Mouse (Mus musculus): ENCODE measurements around the gene Frem1. TPM values are rescaled to one million over a fixed set of nuclear protein-coding genes. Genes with fewer than 3 reads are reported as not detected.
A peak's percentile ranks its signal among the peaks of the same experiment; 100 is the strongest.

Gene Frem1
- polyA plus RNA-seq, 1 experiment from 2014 or later = 1.4 TPM

DNA sequence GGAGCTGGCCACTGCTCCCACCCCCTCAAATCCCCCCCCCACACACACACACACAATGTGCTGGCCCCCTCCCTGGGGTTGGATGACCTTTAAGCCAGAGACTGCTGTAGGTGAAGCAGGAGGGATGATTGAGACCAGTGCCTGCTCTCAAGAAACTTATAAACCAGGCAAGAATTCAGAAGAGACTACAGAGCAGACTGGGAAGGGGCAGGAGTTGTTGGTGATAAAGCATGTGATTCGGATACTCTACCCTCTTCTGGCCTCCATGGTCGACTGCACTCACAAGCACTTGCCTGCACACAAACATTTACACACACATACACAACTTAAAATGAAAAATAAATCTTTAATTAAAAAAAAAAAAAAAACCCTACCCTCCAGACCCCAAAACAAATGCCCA, 6.0 kb upstream of the Frem1 start:
- Histone ChIP-seq H3K4me3 (ENCODE audit: low read depth, low read length) (no peak overlapping the region), H3K4me2 (ENCODE audit: low read length) (no peak overlapping the region), H3K27ac (ENCODE audit: low read length) (no peak overlapping the region), H3K4me1 (ENCODE audit: control insufficient read depth, insufficient read depth, low read length) (no peaks in the 10 kb centered on the region), H3K9ac (ENCODE audit: low read depth, low read length) (no peak overlapping the region), H3K9me3 (replicated peaks; ENCODE audit: control insufficient read depth, low read length, poor library complexity, severe bottlenecking) (no peaks in the 10 kb centered on the region; the same call in 1 of the 2 replicates), H3K27me3 (ENCODE audit: control insufficient read depth, insufficient read depth, low read depth, low read length) (no peaks in the 10 kb centered on the region; the same call in 1 of the 2 replicates), H3K36me3 (ENCODE audit: control insufficient read depth, insufficient read depth, low read length) (no peaks in the 10 kb centered on the region)
- no peak for ATAC-seq
- 45% methylated on average over 2 of the region's 2 CpGs for WGBS

DNA sequence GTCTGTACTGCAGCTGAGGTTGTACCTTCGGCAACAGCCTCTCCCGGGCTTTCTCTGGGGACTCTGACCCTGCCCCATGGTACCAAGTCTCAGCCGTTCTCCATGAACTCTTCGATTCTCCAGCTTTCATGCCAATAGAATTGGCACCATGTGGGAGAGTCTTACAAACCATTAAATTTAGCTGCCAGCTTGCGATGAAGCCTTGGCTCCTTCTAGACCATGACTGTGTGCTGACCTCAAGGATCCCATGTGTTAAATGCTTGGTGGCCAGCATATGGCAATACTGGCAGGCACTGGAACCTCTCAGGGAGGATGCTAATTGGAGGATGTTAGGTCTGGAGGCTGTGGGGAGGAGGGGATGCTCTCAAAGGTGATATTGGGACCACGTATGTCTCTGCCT, 4.4 kb upstream of the Frem1 start:
- Histone ChIP-seq H3K4me3 (ENCODE audit: low read depth, low read length) (no peak overlapping the region), H3K9me3 (replicated peaks; ENCODE audit: control insufficient read depth, low read length, poor library complexity, severe bottlenecking) (no peaks in the 10 kb centered on the region; the same call in 1 of the 2 replicates), H3K4me1 (ENCODE audit: control insufficient read depth, insufficient read depth, low read length) (peaks cover 11% of the 10 kb centered on the region), H3K9ac (ENCODE audit: low read depth, low read length) (no peak overlapping the region), H3K36me3 (ENCODE audit: control insufficient read depth, insufficient read depth, low read length) (no peaks in the 10 kb centered on the region), H3K27ac (ENCODE audit: low read length) (no peak overlapping the region), H3K4me2 (ENCODE audit: low read length) (no peak overlapping the region), H3K27me3 (ENCODE audit: control insufficient read depth, insufficient read depth, low read depth, low read length) (no peaks in the 10 kb centered on the region; the same call in 1 of the 2 replicates)
- no peak for ATAC-seq
- 91% methylated on average over 6 of the region's 6 CpGs for WGBS

DNA sequence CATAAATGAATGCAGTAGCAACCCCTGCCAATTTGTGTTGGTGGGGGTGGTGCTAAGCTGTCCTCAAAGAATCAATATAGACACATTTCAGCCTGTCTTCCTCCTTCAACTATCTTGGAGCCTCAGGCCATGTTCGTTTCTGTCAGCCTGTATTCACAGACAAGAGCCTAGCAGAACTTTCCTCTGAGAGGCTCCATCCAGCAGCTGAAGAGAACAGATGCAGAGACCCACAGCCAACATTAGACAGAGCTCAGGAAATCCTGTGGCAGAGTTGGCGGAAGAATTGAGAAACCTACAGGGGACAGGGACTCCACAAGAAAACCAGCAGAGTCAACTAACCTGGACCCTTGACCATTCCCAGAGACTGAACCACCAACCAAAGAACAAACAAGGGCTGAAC, 3.3 kb upstream of the Frem1 start:
- 83% methylated on average over 2 of the region's 2 CpGs for WGBS

DNA sequence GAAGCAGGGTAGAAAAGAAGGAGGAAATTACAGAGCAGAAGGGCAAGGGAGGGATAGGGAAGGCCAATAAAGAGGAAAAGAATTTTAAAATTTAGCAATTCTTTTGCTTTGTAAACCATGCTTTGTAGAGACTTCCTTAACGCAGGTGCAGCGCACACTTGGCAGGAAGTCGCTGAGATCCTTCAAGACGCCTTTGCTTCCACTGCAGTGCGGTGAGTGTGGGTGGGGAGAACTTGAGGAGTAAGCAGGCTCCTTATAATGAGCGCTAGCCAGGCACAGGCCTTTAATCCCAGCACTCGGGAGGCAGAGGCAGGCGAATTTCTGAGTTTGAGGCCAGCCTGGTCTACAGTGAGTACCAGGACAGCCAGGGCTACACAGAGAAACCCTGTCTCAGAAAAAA, 1.1 kb upstream of the Frem1 start:
- H3K27me3 ChIP-seq (ENCODE audit: control insufficient read depth, insufficient read depth, low read depth, low read length) = peaks cover 3% of the 10 kb centered on the region; the same call in 1 of the 2 replicates
- no peak overlapping the region for H3K4me2 ChIP-seq (ENCODE audit: low read length)
- H3K27ac ChIP-seq (ENCODE audit: low read length) = no peak overlapping the region
- H3K36me3 ChIP-seq (ENCODE audit: control insufficient read depth, insufficient read depth, low read length) = no peaks in the 10 kb centered on the region
- no peak overlapping the region for H3K4me3 ChIP-seq (ENCODE audit: low read depth, low read length)
- H3K4me1 ChIP-seq (ENCODE audit: control insufficient read depth, insufficient read depth, low read length) = peaks cover 18% of the 10 kb centered on the region
- no peaks in the 10 kb centered on the region for H3K9me3 ChIP-seq (replicated peaks; ENCODE audit: control insufficient read depth, low read length, poor library complexity, severe bottlenecking)
- H3K9ac ChIP-seq (ENCODE audit: low read depth, low read length) = no peak overlapping the region
- WGBS = 93% methylated on average over 8 of the region's 8 CpGs
- no peak for ATAC-seq

More for the DNA sequence above, 3.3 kb upstream of the Frem1 start:
- Histone ChIP-seq H3K4me3 (ENCODE audit: low read depth, low read length) (no peak overlapping the region), H3K4me1 (ENCODE audit: control insufficient read depth, insufficient read depth, low read length) (peaks cover 16% of the 10 kb centered on the region), H3K9ac (ENCODE audit: low read depth, low read length) (no peak overlapping the region), H3K27ac (ENCODE audit: low read length) (no peak overlapping the region), H3K27me3 (ENCODE audit: control insufficient read depth, insufficient read depth, low read depth, low read length) (no peaks in the 10 kb centered on the region; the same call in 1 of the 2 replicates), H3K9me3 (replicated peaks; ENCODE audit: control insufficient read depth, low read length, poor library complexity, severe bottlenecking) (no peaks in the 10 kb centered on the region), H3K36me3 (ENCODE audit: control insufficient read depth, insufficient read depth, low read length) (no peaks in the 10 kb centered on the region), H3K4me2 (ENCODE audit: low read length) (no peak overlapping the region)
- no peak for ATAC-seq

DNA sequence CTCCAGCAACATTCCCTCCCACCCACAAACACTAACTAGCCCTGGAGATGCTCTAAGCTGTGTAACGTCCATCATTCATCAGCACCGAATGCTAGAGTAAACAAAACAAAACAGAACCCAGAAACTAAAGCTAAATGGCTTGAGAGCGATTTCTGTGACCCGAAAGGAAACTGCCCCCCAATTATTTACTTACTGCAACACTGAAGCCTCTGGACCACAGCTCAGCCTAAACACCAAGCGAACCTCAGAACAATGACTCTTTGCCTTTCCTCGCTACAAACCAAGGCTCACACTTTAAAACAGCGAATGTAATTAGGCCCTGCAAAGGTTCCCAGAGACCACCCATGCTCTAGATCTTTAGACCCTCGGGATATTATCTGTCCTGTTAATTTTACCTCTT, 963 bp downstream of the Frem1 start:
- Histone ChIP-seq H3K4me1 (ENCODE audit: control insufficient read depth, insufficient read depth, low read length) (peaks cover 18% of the 10 kb centered on the region), H3K4me2 (ENCODE audit: low read length) (peak overlapping the region; percentile 69), H3K9ac (ENCODE audit: low read depth, low read length) (no peak overlapping the region), H3K36me3 (ENCODE audit: control insufficient read depth, insufficient read depth, low read length) (no peaks in the 10 kb centered on the region), H3K27me3 (ENCODE audit: control insufficient read depth, insufficient read depth, low read depth, low read length) (peaks cover 3% of the 10 kb centered on the region; the same call in 1 of the 2 replicates), H3K9me3 (replicated peaks; ENCODE audit: control insufficient read depth, low read length, poor library complexity, severe bottlenecking) (no peaks in the 10 kb centered on the region), H3K4me3 (ENCODE audit: low read depth, low read length) (peak overlapping the region; percentile 31; the same call in 1 of the 2 replicates), H3K27ac (ENCODE audit: low read length) (no peak overlapping the region)
- WGBS = 14% methylated on average over 8 of the region's 8 CpGs
- no peak for ATAC-seq

DNA sequence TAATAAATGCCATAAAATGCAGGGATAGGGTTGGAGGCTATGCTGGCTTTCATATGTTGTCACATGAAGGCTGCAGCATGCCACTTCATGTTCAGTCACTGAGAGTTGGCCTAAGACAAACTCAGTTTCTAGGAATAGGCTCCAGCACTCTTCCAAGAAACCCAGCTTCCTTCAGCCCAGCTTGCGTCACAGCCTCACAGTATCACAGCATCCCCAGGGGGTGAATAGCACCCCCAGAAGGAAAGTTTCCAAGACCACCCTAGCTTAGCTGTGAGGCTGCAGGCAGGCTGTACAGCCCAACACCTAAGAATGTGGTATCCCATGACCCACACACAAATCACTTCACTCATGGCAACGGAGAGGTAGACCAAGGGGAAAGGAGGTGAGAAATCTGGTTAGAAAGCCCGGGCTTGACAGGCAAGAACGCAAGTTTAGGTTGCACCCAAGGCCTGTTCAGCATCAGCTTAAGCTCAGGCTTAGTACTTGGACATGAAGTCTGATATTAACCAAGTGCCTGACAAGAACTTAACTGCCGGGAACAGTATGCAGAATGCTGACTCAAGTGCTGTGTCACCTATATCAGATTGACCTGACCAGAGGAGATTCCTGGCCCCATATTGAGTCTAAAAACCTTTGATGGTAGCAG, 1.9 kb downstream of the Frem1 start:
- no peak overlapping the region for H3K4me3 ChIP-seq (ENCODE audit: low read depth, low read length)
- no peak for ATAC-seq
- H3K27me3 ChIP-seq (ENCODE audit: control insufficient read depth, insufficient read depth, low read depth, low read length) = peaks cover 3% of the 10 kb centered on the region; the same call in 1 of the 2 replicates
- no peak overlapping the region for H3K27ac ChIP-seq (ENCODE audit: low read length)
- no peaks in the 10 kb centered on the region for H3K9me3 ChIP-seq (replicated peaks; ENCODE audit: control insufficient read depth, low read length, poor library complexity, severe bottlenecking)
- H3K4me2 ChIP-seq (ENCODE audit: low read length) = no peak overlapping the region
- peaks cover 18% of the 10 kb centered on the region for H3K4me1 ChIP-seq (ENCODE audit: control insufficient read depth, insufficient read depth, low read length)
- no peak overlapping the region for H3K9ac ChIP-seq (ENCODE audit: low read depth, low read length)
- 85% methylated on average over 5 of the region's 5 CpGs for WGBS
- no peaks in the 10 kb centered on the region for H3K36me3 ChIP-seq (ENCODE audit: control insufficient read depth, insufficient read depth, low read length)

DNA sequence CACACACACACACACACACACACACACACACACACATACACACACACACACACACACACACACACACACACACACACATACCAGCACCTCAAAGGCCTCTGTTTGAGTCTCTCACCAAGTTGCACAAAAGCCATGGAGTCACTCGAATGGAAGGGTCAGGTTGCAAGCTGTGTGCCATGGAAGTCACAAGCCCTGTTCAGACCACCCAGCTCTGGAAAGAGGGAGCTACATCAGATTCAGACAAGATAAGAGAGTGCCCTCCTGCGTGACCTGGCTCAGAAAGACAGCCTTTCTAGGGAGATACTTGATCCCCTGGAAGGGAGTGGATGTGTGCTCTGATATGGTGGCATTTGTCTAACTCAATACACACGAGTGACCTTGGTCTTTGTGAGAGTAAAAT, 2.9 kb downstream of the Frem1 start:
- peaks cover 3% of the 10 kb centered on the region; the same call in 1 of the 2 replicates for H3K27me3 ChIP-seq (ENCODE audit: control insufficient read depth, insufficient read depth, low read depth, low read length)
- H3K4me1 ChIP-seq (ENCODE audit: control insufficient read depth, insufficient read depth, low read length) = peaks cover 18% of the 10 kb centered on the region
- H3K27ac ChIP-seq (ENCODE audit: low read length) = no peak overlapping the region
- no peak for ATAC-seq
- no peaks in the 10 kb centered on the region for H3K9me3 ChIP-seq (replicated peaks; ENCODE audit: control insufficient read depth, low read length, poor library complexity, severe bottlenecking)
- H3K36me3 ChIP-seq (ENCODE audit: control insufficient read depth, insufficient read depth, low read length) = no peaks in the 10 kb centered on the region
- no peak overlapping the region for H3K9ac ChIP-seq (ENCODE audit: low read depth, low read length)
- H3K4me2 ChIP-seq (ENCODE audit: low read length) = no peak overlapping the region
- no peak overlapping the region for H3K4me3 ChIP-seq (ENCODE audit: low read depth, low read length)
- 36% methylated on average over 3 of the region's 3 CpGs for WGBS

DNA sequence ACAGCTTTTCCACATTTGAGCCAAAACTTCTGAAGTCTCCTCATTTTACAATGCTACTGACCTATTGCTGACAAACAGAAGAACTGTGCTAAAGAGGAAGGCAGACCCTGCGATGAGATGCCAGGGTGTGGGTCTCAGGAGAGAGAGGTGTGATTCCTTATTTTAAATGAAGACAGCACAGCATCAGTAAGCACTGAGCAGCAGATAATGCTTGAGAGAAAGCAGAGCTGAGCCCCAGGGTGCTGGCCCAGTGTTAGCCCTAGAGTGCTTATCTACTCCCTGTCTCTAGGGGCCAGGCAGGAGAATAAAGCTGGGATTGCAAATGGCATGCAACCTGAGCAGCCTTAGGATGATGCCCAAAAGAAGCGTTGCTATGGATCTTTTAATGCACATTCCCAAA, 3.6 kb downstream of the Frem1 start:
- no peak for ATAC-seq
- 40% methylated on average over 2 of the region's 2 CpGs for WGBS
- no peak overlapping the region for H3K4me2 ChIP-seq (ENCODE audit: low read length)

DNA sequence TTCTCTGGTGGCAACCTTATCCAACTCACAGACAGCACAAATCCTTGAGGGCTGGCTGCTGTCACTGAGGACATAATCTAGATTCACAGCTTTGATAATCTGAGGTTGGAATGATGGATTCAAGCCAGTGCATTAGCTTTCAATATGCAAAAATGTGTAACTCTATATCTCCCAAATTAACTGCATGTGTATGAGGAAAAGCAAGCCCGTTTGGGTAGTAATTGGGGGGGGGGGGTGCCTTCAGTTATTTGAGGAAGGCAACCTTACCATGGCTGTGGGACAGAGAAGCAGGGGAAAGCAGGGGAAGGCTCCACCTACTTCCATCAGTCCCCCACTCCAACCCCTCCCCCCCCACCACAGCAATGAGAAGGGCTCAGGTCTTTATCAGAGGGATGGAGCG, 5.3 kb downstream of the Frem1 start:
- no peak overlapping the region for H3K27ac ChIP-seq (ENCODE audit: low read length)
- H3K9ac ChIP-seq (ENCODE audit: low read depth, low read length) = no peak overlapping the region
- WGBS = 52% methylated on average over 2 of the region's 2 CpGs
- no peaks in the 10 kb centered on the region for H3K36me3 ChIP-seq (ENCODE audit: control insufficient read depth, insufficient read depth, low read length)
- no peak overlapping the region for H3K4me3 ChIP-seq (ENCODE audit: low read depth, low read length)
- ATAC-seq = no peak
- H3K9me3 ChIP-seq (replicated peaks; ENCODE audit: control insufficient read depth, low read length, poor library complexity, severe bottlenecking) = no peaks in the 10 kb centered on the region
- H3K4me1 ChIP-seq (ENCODE audit: control insufficient read depth, insufficient read depth, low read length) = peaks cover 11% of the 10 kb centered on the region
- 0 out of 2 replicates have a peak, but pooled peaks cover 3% of the 10 kb centered on the region for H3K27me3 ChIP-seq (ENCODE audit: control insufficient read depth, insufficient read depth, low read depth, low read length)
- H3K4me2 ChIP-seq (ENCODE audit: low read length) = no peak overlapping the region

More for the DNA sequence above, 3.6 kb downstream of the Frem1 start:
- no peak overlapping the region for H3K4me3 ChIP-seq (ENCODE audit: low read depth, low read length)
- no peak overlapping the region for H3K27ac ChIP-seq (ENCODE audit: low read length)
- H3K36me3 ChIP-seq (ENCODE audit: control insufficient read depth, insufficient read depth, low read length) = no peaks in the 10 kb centered on the region
- peaks cover 3% of the 10 kb centered on the region; the same call in 1 of the 2 replicates for H3K27me3 ChIP-seq (ENCODE audit: control insufficient read depth, insufficient read depth, low read depth, low read length)
- H3K9me3 ChIP-seq (replicated peaks; ENCODE audit: control insufficient read depth, low read length, poor library complexity, severe bottlenecking) = no peaks in the 10 kb centered on the region
- H3K9ac ChIP-seq (ENCODE audit: low read depth, low read length) = no peak overlapping the region
- H3K4me1 ChIP-seq (ENCODE audit: control insufficient read depth, insufficient read depth, low read length) = peaks cover 18% of the 10 kb centered on the region

Measured in midbrain, embryonic 16.5 days (tissue).